Mouse (Mus musculus) ES-Bruce4 (cell line): ENCODE results near the gene Rit1. TPM values are rescaled to one million over a fixed set of nuclear protein-coding genes. Genes with fewer than 3 reads are reported as not detected.
"Not testable (repeated sequence)": the region's sequence is repeated elsewhere in the genome, so short reads cannot be mapped to it uniquely, and the experiment has no call there.

ENCODE experiments used
- H3K27ac ChIP-seq: 2 replicates; pipeline ENCODE4 v1.5.1; 2012; ENCODE audit warnings: low read length, inconsistent platforms; ENCODE audit not compliant: insufficient read depth
- H3K27me3 ChIP-seq: 2 replicates; pipeline ENCODE4 v1.6.1; 2012; ENCODE audit warnings: mild to moderate bottlenecking, low read length, inconsistent platforms; ENCODE audit not compliant: control insufficient read depth, poor library complexity, insufficient read depth, severe bottlenecking
- H3K36me3 ChIP-seq: 2 replicates; pipeline ENCODE4 v1.6.1; 2012; ENCODE audit warnings: inconsistent platforms, mild to moderate bottlenecking, low read length, moderate library complexity; ENCODE audit not compliant: control insufficient read depth, poor library complexity, insufficient read depth, severe bottlenecking
- H3K4me1 ChIP-seq: one replicate; pipeline ENCODE4 v1.8.1; 2011; ENCODE audit warnings: low read length; ENCODE audit not compliant: control insufficient read depth, insufficient read depth
- H3K4me3 ChIP-seq: 2 replicates; pipeline ENCODE4 v1.5.1; 2011; ENCODE audit warnings: low read depth, mild to moderate bottlenecking, low read length
- H3K9ac ChIP-seq: 2 replicates; pipeline ENCODE4 v1.6.1; 2012; ENCODE audit warnings: low read depth, mild to moderate bottlenecking, inconsistent platforms; ENCODE audit not compliant: poor library complexity, severe bottlenecking
- H3K9me3 ChIP-seq: replicated peaks from 2 replicates; pipeline ENCODE4 v1.6.1; 2012; ENCODE audit warnings: mild to moderate bottlenecking, low read length, inconsistent platforms; ENCODE audit not compliant: control insufficient read depth, poor library complexity, insufficient read depth, severe bottlenecking
- CTCF ChIP-seq: IDR thresholded peaks from one replicate; pipeline ENCODE4 v1.8.1; 2011; ENCODE audit warnings: low read depth, low read length
- EP300 ChIP-seq: IDR thresholded peaks from 2 replicates; pipeline ENCODE4 v1.6.1; 2011; ENCODE audit warnings: low read depth, low read length; ENCODE audit not compliant: insufficient read depth
- POLR2A ChIP-seq: IDR thresholded peaks from one replicate; pipeline ENCODE4 v1.8.1; 2011; ENCODE audit warnings: low read length; ENCODE audit not compliant: insufficient read depth
- polyA plus RNA-seq: library from polyadenylated mRNA; stranded (reverse); fragments of >200 nt; gene quantifications from 2 replicates; pipeline ENCODE4 v1.2.4, GENCODE M21; 2011; ENCODE audit warnings: low read depth; ENCODE audit not compliant: missing spikeins, insufficient read depth, insufficient read length

Rit1 gene
- polyA plus RNA-seq, 1 experiment: 10.4 TPM

GRCm38 (mm10) chr3:88761619-88762018, 45.0 kb downstream of the Rit1 start:
- H3K9ac ChIP-seq: no peak overlapping the region
- H3K4me3 ChIP-seq: peak overlapping the region; percentile 41
- no peaks in the 10 kb centered on the region for H3K4me1 ChIP-seq
- H3K27me3 ChIP-seq: no peaks in the 10 kb centered on the region
- no peak overlapping the region for H3K27ac ChIP-seq
- no peaks in the 10 kb centered on the region for H3K9me3 ChIP-seq
- TF ChIP-seq EP300 (no peak), CTCF (no peak), POLR2A (no peak)
- no peaks in the 10 kb centered on the region for H3K36me3 ChIP-seq

- H3K9ac ChIP-seq: no peak overlapping the region
- H3K4me1 ChIP-seq: no peaks in the 10 kb centered on the region
- no peaks in the 10 kb centered on the region for H3K36me3 ChIP-seq
- no peak overlapping the region for H3K4me3 ChIP-seq
- H3K27me3 ChIP-seq: no peaks in the 10 kb centered on the region
- H3K27ac ChIP-seq: no peak overlapping the region
- TF ChIP-seq CTCF (peak; percentile 63), EP300 (no peak)
- no peaks in the 10 kb centered on the region for H3K9me3 ChIP-seq
Measured at GRCm38 (mm10) chr3:88762401-88762831, 45.8 kb downstream of the Rit1 start.

- not testable (repeated sequence) for H3K27me3 ChIP-seq, H3K36me3 ChIP-seq, H3K9me3 ChIP-seq, H3K9ac ChIP-seq, H3K4me1 ChIP-seq
- Histone ChIP-seq H3K27ac (peak overlapping the region; percentile 77), H3K4me3 (peak overlapping the region; percentile 79)
Measured at GRCm38 (mm10) chr3:88771189-88771940, 54.7 kb downstream of the Rit1 start.

GRCm38 (mm10) chr3:88771941-88772280, 55.3 kb downstream of the Rit1 start:
- H3K9ac ChIP-seq, H3K36me3 ChIP-seq, H3K9me3 ChIP-seq: not testable (repeated sequence)

GRCm38 (mm10) chr3:88772399-88772798, 55.8 kb downstream of the Rit1 start:
- peak overlapping the region; percentile 51; the same call in 1 of the 2 replicates for H3K27ac ChIP-seq
- not testable (repeated sequence) for H3K9me3 ChIP-seq, H3K4me3 ChIP-seq, H3K9ac ChIP-seq, H3K36me3 ChIP-seq, H3K27me3 ChIP-seq, H3K4me1 ChIP-seq

More at GRCm38 (mm10) chr3:88771941-88772280, 55.3 kb downstream of the Rit1 start:
- not testable (repeated sequence) for H3K4me1 ChIP-seq, H3K27me3 ChIP-seq
- H3K4me3 ChIP-seq: peak overlapping the region; percentile 79
- peak overlapping the region; percentile 77 for H3K27ac ChIP-seq

GRCm38 (mm10) chr3:88773163-88773562, 56.5 kb downstream of the Rit1 start:
- not testable (repeated sequence) for H3K36me3 ChIP-seq, H3K4me3 ChIP-seq, H3K4me1 ChIP-seq, H3K9ac ChIP-seq, H3K27me3 ChIP-seq, H3K27ac ChIP-seq, H3K9me3 ChIP-seq

GRCm38 (mm10) chr3:88774939-88775841, 58.6 kb downstream of the Rit1 start, which contains the start of gene Syt11:
Gene Syt11 (minus strand): TSS chr3:88775164.
- H3K36me3 ChIP-seq, H3K4me1 ChIP-seq, H3K9me3 ChIP-seq, H3K27me3 ChIP-seq: not testable (repeated sequence)
- H3K4me3 ChIP-seq: peak within 1 kb of the TSS; percentile 73
- peak within 1 kb of the TSS; percentile 26; the same call in 1 of the 2 replicates for H3K27ac ChIP-seq
- H3K9ac ChIP-seq: peak within 1 kb of the TSS; percentile 92
